Mouse (Mus musculus): Measurements from ENCODE around the gene Tacc2. TPM values are rescaled to one million over a fixed set of nuclear protein-coding genes. Genes with fewer than 3 reads are reported as not detected.

Tacc2 gene
- polyA plus RNA-seq, 1 experiment from 2014 or later, result 15.6 TPM

DNA sequence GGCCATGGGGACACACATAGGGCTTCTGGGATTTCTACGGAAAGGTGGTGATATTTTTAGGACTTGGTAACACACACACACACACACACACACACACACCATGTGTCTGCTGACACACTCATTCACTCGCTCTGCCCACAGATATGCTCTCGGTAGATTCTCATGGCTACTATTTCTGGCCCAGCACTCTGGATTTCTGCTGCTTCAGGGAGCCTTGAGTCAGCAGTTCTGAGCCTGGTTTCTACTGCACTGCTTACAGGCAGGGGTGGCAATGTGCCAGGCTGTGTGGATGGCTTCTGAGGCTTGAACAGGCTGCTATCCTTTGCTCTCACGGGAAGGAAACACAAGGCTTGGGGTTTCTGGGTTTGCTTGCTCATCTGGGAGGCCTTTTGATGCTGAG lies 104.6 kb downstream of the Tacc2 start:
- ATAC-seq (ENCODE audit: low FRiP score, low TSS enrichment), result 0 out of 2 replicates have a peak, but pooled peaks have one; percentile 46
- Histone ChIP-seq H3K36me3 (ENCODE audit: control insufficient read depth, insufficient read depth, low read length) (no peaks in the 10 kb centered on the region), H3K4me3 (ENCODE audit: low read depth, low read length) (no peak overlapping the region), H3K4me2 (replicated peaks; ENCODE audit: low read depth) (no peak overlapping the region), H3K27ac (replicated peaks) (peak overlapping the region; percentile 40; the same call in 1 of the 2 replicates), H3K4me1 (replicated peaks; ENCODE audit: control insufficient read depth, insufficient read depth) (no peaks in the 10 kb centered on the region), H3K9me3 (ENCODE audit: control insufficient read depth, low read length) (no peaks in the 10 kb centered on the region), H3K27me3 (ENCODE audit: control insufficient read depth, insufficient read depth, low read length) (no peaks in the 10 kb centered on the region), H3K9ac (ENCODE audit: low read length) (no peak overlapping the region)
- TF ChIP-seq CTCF (IDR thresholded peaks at IDR 0.05; ENCODE audit: low read depth), result no peak
- TF ChIP-seq EP300 (optimal IDR thresholded peaks at IDR 0.05), result no peak
- peak; percentile 29 for DNase-seq (ENCODE audit: low spot score)
- 51% methylated on average over 4 of the region's 4 CpGs for WGBS

- no peak for ATAC-seq (ENCODE audit: low FRiP score, low TSS enrichment)
- TF ChIP-seq CTCF (IDR thresholded peaks at IDR 0.05; ENCODE audit: low read depth) (no peak), EP300 (optimal IDR thresholded peaks at IDR 0.05) (no peak)
These were observed 111.4 kb downstream of the Tacc2 start for GRCm38 (mm10) chr7:130688601-130689000.

DNA sequence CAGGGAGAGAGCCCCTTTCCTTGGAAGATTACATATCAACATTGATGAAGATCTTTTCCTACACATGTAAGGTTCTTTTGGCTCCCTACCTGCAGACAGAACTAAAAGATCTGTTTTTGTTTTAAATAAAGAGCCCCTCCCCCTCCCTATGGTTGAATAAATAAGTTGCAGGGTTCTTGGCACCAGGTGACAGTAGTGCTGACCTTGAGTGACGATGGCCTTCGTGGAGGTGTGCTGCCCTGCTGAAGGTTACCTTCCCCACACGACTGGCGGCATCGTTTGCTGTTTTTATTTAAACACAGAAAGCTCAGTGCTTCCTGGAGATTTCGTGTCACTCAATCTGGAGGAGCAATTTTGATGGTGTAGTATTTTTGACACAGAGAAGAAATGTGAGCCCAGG lies 113.6 kb downstream of the Tacc2 start:
- DNase-seq (ENCODE audit: low spot score), result no peak
- Histone ChIP-seq H3K27ac (replicated peaks) (no peak overlapping the region), H3K9ac (ENCODE audit: low read length) (no peak overlapping the region), H3K4me1 (replicated peaks; ENCODE audit: control insufficient read depth, insufficient read depth) (peaks cover 6% of the 10 kb centered on the region), H3K9me3 (ENCODE audit: control insufficient read depth, low read length) (no peaks in the 10 kb centered on the region), H3K4me2 (replicated peaks; ENCODE audit: low read depth) (no peak overlapping the region), H3K4me3 (ENCODE audit: low read depth, low read length) (no peak overlapping the region), H3K36me3 (ENCODE audit: control insufficient read depth, insufficient read depth, low read length) (no peaks in the 10 kb centered on the region), H3K27me3 (ENCODE audit: control insufficient read depth, insufficient read depth, low read length) (no peaks in the 10 kb centered on the region)
- 62% methylated on average over 6 of the region's 6 CpGs for WGBS
- no peak for ATAC-seq (ENCODE audit: low FRiP score, low TSS enrichment)
- TF ChIP-seq CTCF (IDR thresholded peaks at IDR 0.05; ENCODE audit: low read depth), result no peak

More at GRCm38 (mm10) chr7:130688601-130689000, 111.4 kb downstream of the Tacc2 start:
- H3K27me3 ChIP-seq (ENCODE audit: control insufficient read depth, insufficient read depth, low read length), result no peaks in the 10 kb centered on the region
- no peak overlapping the region for H3K27ac ChIP-seq (replicated peaks)
- WGBS, result 83% methylated on average over 4 of the region's 4 CpGs
- no peak overlapping the region for H3K4me2 ChIP-seq (replicated peaks; ENCODE audit: low read depth)
- H3K4me3 ChIP-seq (ENCODE audit: low read depth, low read length), result no peak overlapping the region
- H3K4me1 ChIP-seq (replicated peaks; ENCODE audit: control insufficient read depth, insufficient read depth), result peaks cover 3% of the 10 kb centered on the region; the same call in 1 of the 2 replicates
- no peaks in the 10 kb centered on the region for H3K36me3 ChIP-seq (ENCODE audit: control insufficient read depth, insufficient read depth, low read length)
- H3K9me3 ChIP-seq (ENCODE audit: control insufficient read depth, low read length), result no peaks in the 10 kb centered on the region
- DNase-seq (ENCODE audit: low spot score), result no peak
- no peak overlapping the region for H3K9ac ChIP-seq (ENCODE audit: low read length)

DNA sequence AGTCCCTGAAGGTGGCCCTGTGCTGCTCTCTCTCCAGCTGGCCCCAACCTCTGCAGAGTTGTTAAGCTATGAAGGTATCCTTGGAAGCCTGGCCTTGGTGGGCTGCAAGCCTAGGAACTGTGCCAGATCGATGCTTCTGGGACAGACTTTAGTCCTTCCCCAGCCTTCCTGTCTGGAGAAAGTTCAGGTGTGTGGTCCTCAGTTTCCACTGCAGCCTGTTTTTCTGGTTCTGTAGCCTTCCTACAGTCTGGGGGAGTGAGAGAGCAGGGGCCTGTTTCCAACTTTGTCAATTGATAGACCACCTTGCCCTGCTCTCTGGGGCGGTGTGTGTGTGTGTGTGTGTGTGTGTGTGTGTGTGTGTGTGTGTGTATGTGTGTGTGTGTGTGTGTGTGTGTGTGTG lies 114.7 kb downstream of the Tacc2 start:
- ATAC-seq (ENCODE audit: low FRiP score, low TSS enrichment), result no peak
- Histone ChIP-seq H3K4me2 (replicated peaks; ENCODE audit: low read depth) (peak overlapping the region; percentile 34; the same call in 1 of the 2 replicates), H3K4me3 (ENCODE audit: low read depth, low read length) (0 out of 2 replicates have a peak overlapping the region, but pooled peaks have one; percentile 49), H3K4me1 (replicated peaks; ENCODE audit: control insufficient read depth, insufficient read depth) (peaks cover 6% of the 10 kb centered on the region), H3K9ac (ENCODE audit: low read length) (peak overlapping the region; percentile 48), H3K27me3 (ENCODE audit: control insufficient read depth, insufficient read depth, low read length) (no peaks in the 10 kb centered on the region), H3K9me3 (ENCODE audit: control insufficient read depth, low read length) (no peaks in the 10 kb centered on the region), H3K36me3 (ENCODE audit: control insufficient read depth, insufficient read depth, low read length) (no peaks in the 10 kb centered on the region), H3K27ac (replicated peaks) (0 out of 2 replicates have a peak overlapping the region, but pooled peaks have one; percentile 35)
- TF ChIP-seq CTCF (IDR thresholded peaks at IDR 0.05; ENCODE audit: low read depth) (no peak), EP300 (optimal IDR thresholded peaks at IDR 0.05) (no peak)
- 6% methylated on average over 2 of the region's 2 CpGs for WGBS
- no peak for DNase-seq (ENCODE audit: low spot score)

DNA sequence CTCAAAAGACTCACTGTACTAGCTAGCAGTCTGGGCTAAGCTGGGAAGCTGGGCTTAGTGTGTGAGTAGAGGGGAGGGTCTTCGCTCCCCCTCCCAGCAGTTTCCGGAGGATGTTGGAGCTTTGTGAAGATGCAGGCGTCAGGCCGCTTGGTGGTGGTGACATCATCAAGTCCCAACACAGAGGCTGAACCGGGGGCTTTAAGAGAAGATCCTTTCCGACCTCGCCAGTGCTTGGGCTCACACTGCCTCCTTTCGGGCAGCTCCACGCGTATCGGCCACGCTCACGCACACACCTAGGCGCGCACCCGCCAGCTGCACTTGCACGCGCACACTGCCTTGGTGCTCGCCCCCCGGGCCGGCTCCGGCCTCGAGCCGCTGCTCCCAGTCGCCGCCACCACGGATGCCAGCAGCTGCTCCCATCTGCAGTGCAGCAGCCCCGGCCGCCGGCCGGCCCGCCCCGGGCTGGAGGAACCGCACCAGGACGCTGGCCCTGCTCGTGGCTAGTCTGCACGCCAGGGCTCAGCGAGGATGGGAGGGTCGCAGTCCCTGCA lies 115.2 kb downstream of the Tacc2 start:
- Histone ChIP-seq H3K4me1 (replicated peaks; ENCODE audit: control insufficient read depth, insufficient read depth) (peaks cover 6% of the 10 kb centered on the region), H3K4me3 (ENCODE audit: low read depth, low read length) (peak overlapping the region; percentile 49), H3K4me2 (replicated peaks; ENCODE audit: low read depth) (peak overlapping the region; percentile 71), H3K27ac (replicated peaks) (peak overlapping the region; percentile 85), H3K9ac (ENCODE audit: low read length) (peak overlapping the region; percentile 65), H3K27me3 (ENCODE audit: control insufficient read depth, insufficient read depth, low read length) (no peaks in the 10 kb centered on the region), H3K9me3 (ENCODE audit: control insufficient read depth, low read length) (no peaks in the 10 kb centered on the region), H3K36me3 (ENCODE audit: control insufficient read depth, insufficient read depth, low read length) (no peaks in the 10 kb centered on the region)
- DNase-seq (ENCODE audit: low spot score) (peak; percentile 74), ATAC-seq (ENCODE audit: low FRiP score, low TSS enrichment) (peak; percentile 65)
- TF ChIP-seq CTCF (IDR thresholded peaks at IDR 0.05; ENCODE audit: low read depth) (peak; percentile 60), EP300 (optimal IDR thresholded peaks at IDR 0.05) (no peak)
- 5% methylated on average over 39 of the region's 39 CpGs for WGBS

Measured in stomach, postnatal 0 days (tissue).